In the genomic region with DNA sequence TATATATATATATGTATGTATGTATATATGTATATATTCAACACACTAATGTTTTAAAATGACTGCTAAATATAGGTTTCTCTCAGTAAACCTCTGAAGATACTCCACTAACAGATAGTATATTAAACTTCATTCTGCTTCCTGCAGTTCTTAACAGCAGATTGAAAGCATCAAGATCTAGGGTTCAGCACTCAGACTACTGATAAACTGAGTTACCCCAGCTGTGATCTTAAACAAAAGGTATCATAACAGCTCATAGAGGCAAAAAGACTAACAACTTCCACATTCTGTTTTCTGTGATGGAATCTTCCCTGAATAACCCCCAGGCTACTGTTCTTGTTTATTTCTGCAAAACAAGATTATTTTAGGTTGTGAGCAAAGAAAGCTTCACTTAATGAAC, we compare ENCODE assay signal across 19 mouse cellular contexts.
DNase-seq lines count a peak whose midpoint lies in the region; ATAC-seq and TF ChIP-seq lines count a peak whose summit lies in the region.
"Had no signal": no experiment of that assay in that cellular context is flagged by ENCODE, and none has a peak within 500 bp of the region (broad histone marks: within the 10 kb centered on the region; RNA-seq: fewer than 3 reads in every experiment).

No protein-coding gene starts in this region.

- peak; percentile 1 for DNase-seq in kidney, postnatal 0 days (ENCODE audit: low spot score)
- no peak for DNase-seq in kidney, postnatal 10 days
- peak; percentile 62 for DNase-seq in lung, embryonic 14.5 days
- no peak for DNase-seq in lung, postnatal 14 days
- DNase-seq: adrenal gland, adult 2 months; adrenal gland, adult 8-10 months; adrenal gland, postnatal 10 days; adrenal gland, postnatal 14 days; adrenal gland, postnatal 25 days; adrenal gland, postnatal 36 days; B cell, adult 2 months; cerebellum, adult 11 months; cerebellum, adult 11-12 months; cerebellum, adult 18-20 months had no signal

- no peak overlapping the region for H3K4me2 ChIP-seq in kidney, postnatal 0 days (ENCODE audit: low read length)
- no peak overlapping the region for H3K4me2 ChIP-seq in lung, embryonic 14.5 days

- no peak overlapping the region for H3K4me3 ChIP-seq in kidney, postnatal 0 days (replicated peaks; ENCODE audit: low read depth, low read length)
- H3K4me3 ChIP-seq in lung, embryonic 14.5 days (ENCODE audit: low read depth, low read length), result no peak overlapping the region

- no peak for ATAC-seq in kidney, postnatal 0 days (replicated peaks; ENCODE audit: low FRiP score, low read depth)
- ATAC-seq in lung, embryonic 14.5 days (ENCODE audit: insufficient read depth), result peak; percentile 78; the same call in 1 of the 2 replicates
- ATAC-seq: activated CD4-positive, CD25-positive, alpha-beta regulatory T cell, adult 4 months; CD4-positive, CD25-positive, alpha-beta regulatory T cell, adult 4 months; Patski had no signal

- no peaks in the 10 kb centered on the region for H3K4me1 ChIP-seq in kidney, postnatal 0 days (replicated peaks; ENCODE audit: insufficient read depth, low read length)
- no peaks in the 10 kb centered on the region for H3K4me1 ChIP-seq in lung, embryonic 14.5 days (ENCODE audit: insufficient read depth)

- no peak for TF ChIP-seq CTCF in kidney, postnatal 0 days (IDR thresholded peaks at IDR 0.05; ENCODE audit: low read depth)
- no peak for TF ChIP-seq CTCF in lung, embryonic 14.5 days (IDR thresholded peaks at IDR 0.05; ENCODE audit: low read depth)

- no peaks in the 10 kb centered on the region for H3K36me3 ChIP-seq in kidney, postnatal 0 days (ENCODE audit: insufficient read depth, low read length)
- no peaks in the 10 kb centered on the region for H3K36me3 ChIP-seq in lung, embryonic 14.5 days (ENCODE audit: insufficient read depth)
- H3K36me3 ChIP-seq: G1E had no signal

- no peak overlapping the region for H3K9ac ChIP-seq in kidney, postnatal 0 days (ENCODE audit: low read depth, low read length)
- H3K9ac ChIP-seq in lung, embryonic 14.5 days, result no peak overlapping the region

- H3K27ac ChIP-seq in kidney, postnatal 0 days, result no peak overlapping the region
- no peak overlapping the region for H3K27ac ChIP-seq in lung, embryonic 14.5 days (ENCODE audit: low read depth)

- H3K9me3 ChIP-seq in kidney, postnatal 0 days (replicated peaks; ENCODE audit: low read length), result no peaks in the 10 kb centered on the region
- no peaks in the 10 kb centered on the region for H3K9me3 ChIP-seq in lung, embryonic 14.5 days (ENCODE audit: low read depth, low read length)

- no peaks in the 10 kb centered on the region for H3K27me3 ChIP-seq in kidney, postnatal 0 days (ENCODE audit: insufficient read depth, low read length)
- H3K27me3 ChIP-seq in lung, embryonic 14.5 days (ENCODE audit: insufficient read depth, low read length), result no peaks in the 10 kb centered on the region
- H3K27me3 ChIP-seq: CH12.LX, Patski had no signal

Comparison
In these comparisons a context has a peak if more than half of its experiments do, and no peak if none do; other contexts are left out.
1. DNase-seq: peak in kidney, postnatal 0 days (single experiment) and lung, embryonic 14.5 days (single experiment); none in kidney, postnatal 10 days (single experiment) and lung, postnatal 14 days (single experiment).